Mouse (Mus musculus) embryo, embryonic 11 days (tissue): ENCODE results near the gene Renbp.
A peak's percentile ranks its signal among the peaks of the same experiment; 100 is the strongest.

Experiments used
- DNase-seq: peaks from one replicate; pipeline ENCODE4 v3.0.0-alpha.2; 2015

The Renbp gene

GRCm38 (mm10) chrX:73918631-73919030 is 12.0 kb downstream of the Renbp start:
- DNase-seq, result no peak

GRCm38 (mm10) chrX:73916945-73917344 is 13.7 kb downstream of the Renbp start:
- DNase-seq, result no peak

GRCm38 (mm10) chrX:73914827-73915703 is 15.6 kb downstream of the Renbp start:
- peak; percentile 94 for DNase-seq

- no peak for DNase-seq
Observed at GRCm38 (mm10) chrX:73911588-73911987, 19.1 kb downstream of the Renbp start.

GRCm38 (mm10) chrX:73911156-73911555 is 19.5 kb downstream of the Renbp start:
- DNase-seq, result peak; percentile 12

- DNase-seq, result no peak
Observed at GRCm38 (mm10) chrX:73910451-73910850, 20.2 kb downstream of the Renbp start.

- DNase-seq, result no peak
Observed at GRCm38 (mm10) chrX:73910049-73910448, 20.6 kb downstream of the Renbp start.

GRCm38 (mm10) chrX:73897959-73898358 is 32.7 kb downstream of the Renbp start:
- no peak for DNase-seq

GRCm38 (mm10) chrX:73895719-73896118 is 34.9 kb downstream of the Renbp start, which contains the start of gene L1cam:
TSS of gene L1cam (minus strand) at chrX:73896105.
- peak; percentile 55 for DNase-seq

- no peak for DNase-seq
Observed at GRCm38 (mm10) chrX:73892833-73893232, 37.8 kb downstream of the Renbp start.

GRCm38 (mm10) chrX:73891551-73892152 is 39.0 kb downstream of the Renbp start, which contains the start of gene Avpr2:
TSS of gene Avpr2 (plus strand) at chrX:73892102.
- no peak for DNase-seq

- peak; percentile 16 for DNase-seq
Observed at GRCm38 (mm10) chrX:73881463-73881862, 49.2 kb downstream of the Renbp start.

GRCm38 (mm10) chrX:73881036-73881427 is 49.6 kb downstream of the Renbp start:
- peak; percentile 22 for DNase-seq

GRCm38 (mm10) chrX:73880194-73881035 is 50.2 kb downstream of the Renbp start:
- DNase-seq, result peak; percentile 41

- DNase-seq, result no peak
Observed at GRCm38 (mm10) chrX:73877014-73877413, 53.6 kb downstream of the Renbp start.

GRCm38 (mm10) chrX:73875881-73876280 is 54.8 kb downstream of the Renbp start:
- no peak for DNase-seq
